Mouse (Mus musculus) lung, adult 2 months (tissue): ENCODE measurements around the gene Ift140.

Experiments
- CTCF ChIP-seq: fragments of 200-500 bp; IDR thresholded peaks from 2 replicates; pipeline ENCODE4 v1.5.1; 2011; ENCODE audit warnings: mild to moderate bottlenecking, low read length, control low read depth; ENCODE audit not compliant: insufficient read depth
- POLR2A ChIP-seq: fragments of 200-500 bp; IDR thresholded peaks from 2 replicates; pipeline ENCODE4 v1.6.1; 2011; ENCODE audit warnings: low read depth, mild to moderate bottlenecking, control low read depth, low read length, borderline replicate concordance; ENCODE audit errors: extremely low read depth

- TF ChIP-seq CTCF (no peak), POLR2A (no peak)
Measured at GRCm38 (mm10) chr17:25111739-25112422, 96.0 kb downstream of the Ift140 start.
